Mouse (Mus musculus) large intestine, adult 2 months (tissue): ENCODE measurements around the gene Proser1. TPM values are rescaled to one million over a fixed set of nuclear protein-coding genes. Genes with fewer than 3 reads are reported as not detected.
A peak's percentile ranks its signal among the peaks of the same experiment; 100 is the strongest.

Experiments
- DNase-seq: peaks from one replicate; pipeline ENCODE4 v3.0.0-alpha.2; 2012; ENCODE audit warnings: low read depth, low spot score
- WGBS: fragments of 180-500 bp; shearing (Covaris S2); methylation state at CpG from one replicate; pipeline ENCODE4 v1.1.7; 2018; 5-methylcytosine and 5-hydroxymethylcytosine counted together
- polyA plus RNA-seq: library from polyadenylated mRNA; depleted of rRNA; stranded (reverse); fragments of >200 nt; gene quantifications from 2 replicates; pipeline ENCODE4 v1.2.3, GENCODE M21; 2012

Proser1 gene
- polyA plus RNA-seq, 1 experiment = 7.8 TPM

DNA sequence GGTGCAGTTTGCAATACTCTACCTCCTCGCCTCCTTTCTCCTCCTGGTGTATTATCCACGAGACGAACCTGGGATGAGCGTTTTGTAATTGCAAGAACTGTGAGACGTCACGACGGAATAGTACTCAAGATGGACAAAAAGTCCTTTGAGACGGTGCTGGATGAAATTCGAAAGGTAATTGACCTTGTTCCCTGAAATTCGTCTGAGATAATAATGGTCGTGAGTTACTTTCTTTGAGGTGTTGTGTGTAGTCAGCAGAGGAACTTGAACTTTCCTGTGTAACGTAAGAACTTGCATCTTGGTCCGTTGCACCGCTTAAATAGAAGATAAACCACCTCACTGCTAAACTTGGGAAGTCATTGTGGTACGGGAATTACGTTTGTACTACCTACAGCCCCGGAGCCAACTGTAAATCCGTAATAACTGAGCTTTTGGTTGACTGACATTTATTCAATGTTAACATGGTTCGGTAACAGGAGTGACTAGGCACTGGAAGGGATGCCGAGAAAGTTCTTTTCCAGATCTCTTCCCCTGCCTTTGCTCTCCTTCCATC is 756 bp downstream of the Proser1 start:
- no peak for DNase-seq
- WGBS = under 1% methylated on average over 20 of the region's 20 CpGs

DNA sequence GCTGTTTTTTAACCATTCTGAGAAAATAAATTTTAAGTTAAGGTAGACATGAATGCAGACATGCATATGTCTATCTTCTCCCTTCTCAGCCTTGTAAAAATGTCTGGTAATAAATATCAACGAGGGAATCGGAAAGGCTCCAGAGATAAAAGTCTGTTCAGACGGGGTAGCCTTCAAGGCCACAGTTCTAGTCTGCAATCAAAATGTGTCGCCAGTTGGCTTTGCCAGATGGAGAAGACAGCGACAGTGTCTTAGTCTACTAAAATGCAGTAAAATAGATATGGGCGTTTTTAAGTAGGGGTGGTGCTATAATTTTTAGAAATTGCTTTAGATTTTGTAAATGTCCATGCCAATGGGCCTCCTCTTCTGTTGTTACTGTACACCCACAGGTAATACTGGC is 1.9 kb downstream of the Proser1 start:
- WGBS = 17% methylated on average over 6 of the region's 6 CpGs
- DNase-seq = no peak

GRCm38 (mm10) chr3:53466481-53466880 is 3.0 kb downstream of the Proser1 start:
- DNase-seq = no peak
- WGBS = 75% methylated on average over 9 of the region's 9 CpGs

DNA sequence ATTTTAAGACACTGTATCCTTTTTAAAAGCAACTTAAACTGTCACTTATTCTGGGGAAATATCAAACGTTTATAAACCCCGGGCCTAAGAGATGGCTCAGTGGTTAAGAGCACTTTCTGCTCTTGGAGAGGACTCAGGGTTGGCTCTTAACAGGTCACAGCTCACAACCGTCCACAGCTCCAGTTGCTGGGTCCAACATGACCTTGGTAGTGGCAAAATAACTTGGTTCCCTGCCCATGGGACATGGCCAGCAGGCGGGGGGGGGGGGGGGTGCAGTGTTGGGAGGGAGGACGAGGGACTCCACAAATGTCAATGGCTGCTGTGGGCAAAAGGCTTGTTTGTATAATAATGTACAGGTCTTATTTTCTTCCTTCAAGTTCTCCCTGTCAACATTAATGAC is 3.9 kb downstream of the Proser1 start:
- DNase-seq = no peak
- WGBS = 56% methylated on average over 5 of the region's 5 CpGs

DNA sequence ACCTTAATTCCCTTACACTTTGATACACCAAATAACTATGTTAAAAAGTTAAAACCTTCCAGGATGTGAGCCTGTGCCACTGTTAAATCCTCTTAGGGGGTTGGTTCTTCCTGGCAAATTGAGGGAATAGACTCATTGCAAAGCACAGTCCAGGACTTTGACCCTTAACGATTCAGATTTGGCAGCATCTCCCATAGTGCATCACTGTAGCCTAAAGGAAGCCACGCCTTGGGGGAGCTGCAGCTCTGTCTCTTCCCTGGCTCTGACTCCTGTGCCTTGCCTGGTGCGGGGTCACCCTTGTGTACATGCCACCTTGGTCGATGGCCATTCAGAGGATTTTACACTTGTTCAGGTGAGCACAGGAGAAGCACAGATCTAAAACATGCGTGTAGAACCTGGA is 6.2 kb downstream of the Proser1 start:
- WGBS = 51% methylated on average over 5 of the region's 5 CpGs
- no peak for DNase-seq

GRCm38 (mm10) chr3:53472061-53472460 is 8.6 kb downstream of the Proser1 start:
- DNase-seq = no peak
- 96% methylated on average over 5 of the region's 5 CpGs for WGBS

DNA sequence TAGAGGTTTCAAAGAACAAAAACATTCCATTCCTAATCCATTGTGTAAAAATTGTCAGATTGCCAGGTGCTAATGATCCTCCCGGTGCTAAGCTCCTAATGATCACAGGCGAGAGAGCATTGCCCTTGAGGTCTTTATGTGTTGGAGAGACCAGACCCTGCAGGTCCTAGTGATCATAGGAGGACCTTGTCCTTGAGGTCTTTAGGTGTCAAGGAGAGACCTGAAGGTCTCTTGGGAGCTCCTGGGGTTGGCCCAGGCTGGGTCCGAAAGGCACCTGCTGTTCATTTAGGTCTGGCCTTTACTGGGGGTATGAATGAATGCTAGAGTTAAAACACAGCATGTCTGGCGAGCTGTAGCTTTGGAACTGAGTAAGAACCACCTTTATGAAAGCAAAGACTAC is 10.7 kb downstream of the Proser1 start:
- no peak for DNase-seq
- 76% methylated on average over 4 of the region's 4 CpGs for WGBS

DNA sequence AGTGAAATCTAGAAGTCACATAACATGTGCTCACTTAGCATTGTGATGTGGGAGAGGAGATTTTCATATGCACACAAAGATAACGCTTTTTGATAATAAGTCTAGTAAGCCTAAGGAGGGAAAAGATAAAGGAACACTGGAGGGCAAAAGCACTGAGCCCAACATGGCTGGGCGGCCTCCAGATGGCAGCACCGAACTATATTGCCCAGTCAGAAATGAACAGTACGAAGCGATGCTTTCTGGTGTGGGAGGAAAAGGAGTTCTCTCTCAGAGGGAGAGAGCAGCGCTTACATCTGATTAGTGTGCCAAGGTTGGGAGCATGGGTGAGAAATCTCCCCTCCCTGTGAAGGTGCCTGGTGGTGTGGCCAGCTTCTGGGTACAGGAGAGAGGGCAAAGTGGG is 12.4 kb downstream of the Proser1 start:
- 50% methylated on average over 6 of the region's 6 CpGs for WGBS
- DNase-seq = no peak

DNA sequence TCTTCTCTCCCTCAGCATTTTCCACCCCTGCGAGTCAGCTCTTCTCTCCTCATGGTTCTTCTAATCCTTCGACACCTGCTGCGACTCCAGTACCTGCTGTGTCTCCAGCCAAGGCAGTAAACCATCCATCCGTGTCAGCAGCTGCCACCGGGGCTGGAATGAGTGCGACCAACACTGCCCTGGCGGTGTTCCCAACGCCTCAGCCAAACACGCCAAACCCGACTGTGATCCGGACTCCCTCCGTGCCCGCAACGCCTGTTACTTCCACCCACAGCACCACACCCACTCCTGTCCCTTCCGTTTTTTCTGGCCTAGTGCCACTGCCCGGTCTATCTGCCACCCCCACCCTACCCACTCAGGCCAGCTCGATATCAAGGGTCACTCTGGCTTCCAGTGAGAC is 14.0 kb downstream of the Proser1 start:
- DNase-seq = no peak
- 60% methylated on average over 17 of the region's 17 CpGs for WGBS

DNA sequence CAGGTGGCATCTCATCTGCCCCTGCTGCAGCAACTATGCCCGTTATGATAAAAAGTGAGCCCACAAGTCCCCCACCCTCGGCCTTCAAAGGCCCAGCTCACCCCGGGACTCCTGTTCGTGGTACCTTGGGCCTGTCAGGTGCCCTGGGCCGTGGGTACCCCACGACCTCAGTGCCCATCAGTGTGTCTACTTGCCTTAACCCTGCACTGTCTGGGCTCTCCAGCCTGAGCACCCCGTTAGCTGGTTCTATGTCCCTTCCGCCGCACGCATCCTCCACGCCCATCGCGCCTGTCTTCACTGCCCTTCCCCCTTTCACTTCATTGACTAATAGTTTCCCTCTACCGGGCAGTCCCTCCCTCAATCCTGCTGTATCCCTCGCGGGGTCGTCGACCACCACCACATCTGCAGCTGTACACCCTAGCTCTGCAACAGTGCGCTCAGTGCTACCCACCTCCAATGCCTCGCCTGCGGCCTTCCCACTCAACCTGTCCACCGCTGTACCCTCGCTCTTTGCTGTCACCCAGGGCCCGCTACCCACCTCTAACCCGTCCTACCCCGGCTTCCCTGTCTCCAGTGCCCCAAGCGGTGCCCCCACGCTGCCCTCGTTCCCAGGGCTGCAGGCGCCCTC is 15.1 kb downstream of the Proser1 start:
- no peak for DNase-seq
- WGBS = 96% methylated on average over 30 of the region's 30 CpGs

- 76% methylated on average over 8 of the region's 8 CpGs for WGBS
- DNase-seq = no peak
Measured at GRCm38 (mm10) chr3:53483414-53484059, 20.1 kb downstream of the Proser1 start.

GRCm38 (mm10) chr3:53486561-53486960 is 23.1 kb downstream of the Proser1 start:
- WGBS = 84% methylated on average over 10 of the region's 10 CpGs
- no peak for DNase-seq

DNA sequence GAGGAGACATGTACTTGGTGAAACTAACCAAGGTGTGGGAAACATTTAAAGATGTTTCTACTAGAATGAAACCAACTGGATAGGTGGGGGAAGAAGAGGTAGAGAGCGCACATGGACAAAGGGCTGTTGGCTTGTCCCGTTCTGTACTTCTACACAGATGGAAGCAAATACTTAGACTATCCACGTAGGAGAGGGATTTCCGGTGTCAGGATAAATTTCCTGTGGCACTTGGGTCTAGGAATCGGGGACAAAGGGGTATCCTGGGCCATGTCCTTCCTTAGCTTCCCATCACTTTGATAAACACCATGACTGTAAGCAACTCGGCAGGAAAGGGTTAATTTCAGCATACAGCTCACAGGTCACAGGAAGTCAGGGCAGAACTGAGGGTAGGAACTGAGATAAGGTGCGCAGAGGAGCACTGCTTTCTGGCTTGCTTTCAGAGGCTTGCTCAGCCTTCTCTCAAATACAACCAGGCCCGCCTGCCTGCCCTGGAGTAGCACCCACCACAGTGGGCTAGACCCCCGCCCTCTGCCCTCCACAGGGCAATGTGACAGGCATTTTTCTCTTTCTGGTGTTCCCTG is 23.6 kb downstream of the Proser1 start:
- no peak for DNase-seq
- 63% methylated on average over 9 of the region's 9 CpGs for WGBS

DNA sequence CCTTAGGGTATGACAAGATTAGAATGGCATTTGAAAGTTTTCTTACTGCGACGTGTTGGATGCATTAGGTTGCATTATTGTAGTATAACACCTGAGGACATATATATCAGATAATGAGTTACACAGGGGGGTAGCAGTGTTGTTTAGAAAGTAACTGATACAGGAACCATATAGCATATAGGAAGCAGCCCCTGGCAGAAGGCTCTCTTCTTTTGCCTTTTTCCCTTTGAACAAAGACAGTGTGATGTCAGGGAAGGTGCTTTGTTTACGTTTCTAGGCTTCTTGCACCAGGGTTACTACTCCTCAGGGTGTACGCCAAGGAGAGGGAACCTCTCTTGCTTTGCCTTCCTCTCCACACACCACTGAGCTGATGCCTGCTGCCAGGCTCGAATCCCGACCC is 24.9 kb downstream of the Proser1 start, which contains the start of gene Stoml3:
Gene Stoml3, plus strand, starts transcription at position 301 of the 400 bp plus-strand sequence.
- DNase-seq = no peak
- WGBS = 76% methylated on average over 6 of the region's 6 CpGs

- 26% methylated on average over 6 of the region's 6 CpGs for WGBS
- no peak for DNase-seq
Measured at GRCm38 (mm10) chr3:53498351-53498905, 35.0 kb downstream of the Proser1 start.

DNA sequence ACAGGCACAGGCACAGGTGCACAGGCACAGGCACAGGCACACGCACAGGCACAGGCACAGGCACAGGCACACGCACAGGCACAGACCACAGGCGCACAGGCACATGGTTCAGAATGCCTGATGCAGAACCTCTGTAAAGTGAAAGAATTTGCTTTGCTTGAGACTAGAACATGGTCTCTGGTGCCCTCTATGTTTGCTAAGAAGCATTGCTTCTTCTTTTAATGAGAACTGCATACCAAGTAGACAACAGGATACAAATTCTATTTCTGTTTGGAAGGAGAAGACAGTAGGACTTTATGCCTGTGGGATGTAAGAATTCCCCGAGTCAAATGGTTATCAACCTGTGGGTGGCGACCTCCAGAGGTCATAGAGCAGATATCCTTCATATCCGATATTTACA is 39.0 kb downstream of the Proser1 start:
- 43% methylated on average over 6 of the region's 6 CpGs for WGBS
- no peak for DNase-seq

DNA sequence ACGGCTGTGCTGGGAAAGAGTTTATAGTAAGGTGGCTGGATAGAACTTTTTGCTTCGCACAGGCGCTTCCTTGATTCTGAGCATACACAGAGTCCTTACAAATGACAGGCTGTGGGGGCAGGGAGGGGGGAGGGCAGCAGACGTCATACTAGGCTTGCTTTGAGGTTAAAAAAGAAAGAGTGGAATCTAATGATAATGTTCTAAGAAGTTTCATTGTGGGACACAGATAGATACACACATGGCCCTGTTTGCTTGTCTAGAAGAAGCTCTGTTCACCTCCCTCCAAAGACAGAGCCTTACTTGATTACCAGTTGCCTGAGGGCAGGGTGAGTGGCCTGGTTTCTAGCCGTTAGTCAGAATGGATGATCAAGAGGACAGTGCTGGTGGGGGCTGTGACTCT is 49.6 kb downstream of the Proser1 start:
- WGBS = 21% methylated on average over 5 of the region's 5 CpGs
- no peak for DNase-seq

GRCm38 (mm10) chr3:53514221-53515065 is 51.0 kb downstream of the Proser1 start:
- 81% methylated on average over 4 of the region's 4 CpGs for WGBS

GRCm38 (mm10) chr3:53522794-53523193 is 59.3 kb downstream of the Proser1 start:
- 89% methylated on average over 10 of the region's 10 CpGs for WGBS
- no peak for DNase-seq

More at GRCm38 (mm10) chr3:53514221-53515065, 51.0 kb downstream of the Proser1 start:
- no peak for DNase-seq

DNA sequence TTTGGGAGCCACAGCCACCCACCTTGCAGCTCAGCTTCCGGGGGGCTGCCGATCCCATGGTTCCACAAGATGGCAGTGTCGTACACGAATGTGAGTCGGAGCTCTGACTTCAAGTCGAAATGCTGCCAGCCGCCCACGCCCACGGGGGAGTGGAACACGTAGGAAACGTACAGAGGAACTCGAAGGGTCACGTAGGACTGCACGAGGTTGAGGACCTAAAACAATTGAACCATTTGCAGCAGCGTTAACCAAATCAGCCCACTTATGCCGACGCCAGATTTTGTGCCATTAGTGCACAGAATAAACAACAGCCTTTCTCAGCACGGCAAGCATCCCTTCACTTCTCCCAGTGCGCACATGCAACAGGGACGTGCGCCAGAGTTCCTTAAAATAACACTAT is 62.3 kb downstream of the Proser1 start:
- 11% methylated on average over 21 of the region's 21 CpGs for WGBS
- DNase-seq = peak; percentile 11
